Mouse (Mus musculus) kidney, postnatal 0 days (tissue): Measurements from ENCODE around the gene Col26a1. TPM values are rescaled to one million over a fixed set of nuclear protein-coding genes. Genes with fewer than 3 reads are reported as not detected.

ENCODE experiments used
- ATAC-seq: fragments of 200-750 bp; cut with Nextera tagmentation; replicated peaks from 2 replicates; pipeline ENCODE4 v1.8.0; 2017; ENCODE audit warnings: low read depth, moderate number of reproducible peaks, moderate TSS enrichment, moderate library complexity; ENCODE audit not compliant: low FRiP score
- DNase-seq: peaks from one replicate; pipeline ENCODE4 v3.0.0-alpha.2; 2016; ENCODE audit warnings: low spot score
- H3K27ac ChIP-seq: fragments of 300-500 bp; sonication (generic); 2 replicates; pipeline ENCODE4 v1.5.1; 2014; ENCODE audit warnings: mild to moderate bottlenecking
- H3K27me3 ChIP-seq: fragments of 300-500 bp; sonication (generic); 2 replicates; pipeline ENCODE4 v1.6.1; 2014; ENCODE audit warnings: low read length, mixed read lengths; ENCODE audit not compliant: insufficient read depth
- H3K36me3 ChIP-seq: fragments of 300-500 bp; sonication (generic); 2 replicates; pipeline ENCODE4 v1.6.1; 2014; ENCODE audit warnings: low read length, mixed read lengths; ENCODE audit not compliant: insufficient read depth
- H3K4me1 ChIP-seq: fragments of 300-500 bp; sonication (generic); replicated peaks from 2 replicates; pipeline ENCODE4 v1.6.1; 2014; ENCODE audit warnings: antibody characterized with exemption, low read length, mixed read lengths; ENCODE audit not compliant: insufficient read depth
- H3K4me2 ChIP-seq: fragments of 300-500 bp; sonication (generic); 2 replicates; pipeline ENCODE4 v1.6.1; 2014; ENCODE audit warnings: mild to moderate bottlenecking, low read length, moderate library complexity, mixed read lengths
- H3K4me3 ChIP-seq: fragments of 300-500 bp; sonication (generic); replicated peaks from 2 replicates; pipeline ENCODE4 v1.5.1; 2014; ENCODE audit warnings: low read depth, low read length
- H3K9ac ChIP-seq: fragments of 300-500 bp; sonication (generic); 2 replicates; pipeline ENCODE4 v1.6.1; 2014; ENCODE audit warnings: low read depth, low read length
- H3K9me3 ChIP-seq: fragments of 300-500 bp; sonication (generic); replicated peaks from 2 replicates; pipeline ENCODE4 v1.6.1; 2016; ENCODE audit warnings: low read length, inconsistent platforms, mixed read lengths
- CTCF ChIP-seq: IDR thresholded peaks from 2 replicates; pipeline ENCODE4 v1.5.1; 2016; ENCODE audit warnings: antibody characterized with exemption, low read depth, mild to moderate bottlenecking, moderate library complexity
- WGBS: fragments of 180-500 bp; shearing (Covaris S2); extraction: QIAGEN DNeasy Blood & Tissue Kit; methylation state at CpG from one replicate; pipeline ENCODE4 v1.1.7; 2014; 5-methylcytosine and 5-hydroxymethylcytosine counted together
- polyA plus RNA-seq: library from polyadenylated mRNA; unstranded; fragments of >200 nt; fragmentation: Nextera tagmentation; extraction: Ambion mirVana; gene quantifications from 2 replicates; pipeline ENCODE4 v1.2.1, GENCODE M21; 2015

Col26a1 gene
- polyA plus RNA-seq, 1 experiment from 2014 or later = 47.1 TPM

GRCm38 (mm10) chr5:136716696-136717572 is 166.1 kb downstream of the Col26a1 start:
- ATAC-seq = peak; percentile 67
- peak; percentile 90 for DNase-seq
- Histone ChIP-seq H3K4me3 (no peak overlapping the region), H3K27me3 (no peaks in the 10 kb centered on the region), H3K4me2 (no peak overlapping the region), H3K36me3 (no peaks in the 10 kb centered on the region), H3K4me1 (0 out of 2 replicates have a peak, but pooled peaks cover 8% of the 10 kb centered on the region), H3K9ac (no peak overlapping the region), H3K9me3 (no peaks in the 10 kb centered on the region), H3K27ac (no peak overlapping the region)
- WGBS = 22% methylated on average over 10 of the region's 10 CpGs
- TF ChIP-seq CTCF = no peak

DNA sequence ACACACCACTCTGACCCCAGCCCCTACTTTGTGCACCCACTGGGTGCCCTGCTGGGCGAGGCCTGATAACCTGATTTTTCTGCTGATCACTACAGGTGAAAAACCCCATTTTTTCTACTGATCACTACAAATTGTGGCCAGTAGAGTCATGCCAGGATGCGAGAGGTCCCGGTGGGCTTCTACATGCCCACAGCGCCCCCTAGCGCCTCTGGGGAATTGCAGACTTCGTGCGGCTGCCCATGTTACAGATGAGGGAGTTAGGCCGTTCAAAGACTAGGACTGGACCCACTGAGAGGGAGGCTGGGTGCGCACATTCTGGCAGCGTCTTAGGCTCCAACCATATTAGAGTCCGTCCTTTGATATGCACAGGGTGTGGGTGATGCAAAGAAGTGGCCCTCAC is 168.1 kb downstream of the Col26a1 start:
- Histone ChIP-seq H3K27me3 (no peaks in the 10 kb centered on the region), H3K9me3 (no peaks in the 10 kb centered on the region), H3K27ac (no peak overlapping the region), H3K36me3 (no peaks in the 10 kb centered on the region), H3K4me2 (peak overlapping the region; percentile 35), H3K4me1 (0 out of 2 replicates have a peak, but pooled peaks cover 8% of the 10 kb centered on the region), H3K9ac (no peak overlapping the region), H3K4me3 (no peak overlapping the region)
- ATAC-seq (no peak), DNase-seq (peak; percentile 75)
- TF ChIP-seq CTCF = peak; percentile 68
- WGBS = 33% methylated on average over 11 of the region's 11 CpGs

- no peak overlapping the region for H3K4me3 ChIP-seq
- H3K9ac ChIP-seq = no peak overlapping the region
- 30% methylated on average over 31 of the region's 32 CpGs for WGBS
These were observed 168.7 kb downstream of the Col26a1 start for GRCm38 (mm10) chr5:136714232-136714875.

DNA sequence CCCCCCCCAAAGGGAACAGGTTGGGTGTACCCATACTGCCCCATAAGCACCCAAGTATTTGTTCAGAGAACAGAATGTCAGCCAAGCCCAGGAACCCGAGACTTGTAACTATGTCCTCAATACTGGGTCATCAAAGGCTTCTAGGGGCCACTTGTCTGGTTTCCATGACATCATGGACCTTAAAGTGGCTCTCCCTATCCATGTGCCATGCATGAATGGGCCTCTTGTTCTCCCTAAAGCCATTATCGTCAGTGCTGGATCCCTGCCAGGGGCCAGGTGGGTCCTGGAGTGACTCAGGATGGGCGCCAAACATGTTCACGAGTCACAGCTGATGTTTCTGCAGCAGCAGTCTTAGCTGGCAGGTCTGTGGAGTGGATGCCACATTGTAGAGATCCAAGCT is 172.3 kb downstream of the Col26a1 start:
- Histone ChIP-seq H3K9me3 (no peaks in the 10 kb centered on the region), H3K4me2 (no peak overlapping the region), H3K4me3 (no peak overlapping the region), H3K4me1 (no peaks in the 10 kb centered on the region), H3K27me3 (no peaks in the 10 kb centered on the region), H3K27ac (no peak overlapping the region), H3K9ac (no peak overlapping the region), H3K36me3 (no peaks in the 10 kb centered on the region)
- no peak for DNase-seq
- no peak for TF ChIP-seq CTCF
- WGBS = 45% methylated on average over 4 of the region's 4 CpGs
- no peak for ATAC-seq

More at GRCm38 (mm10) chr5:136714232-136714875, 168.7 kb downstream of the Col26a1 start:
- no peaks in the 10 kb centered on the region for H3K27me3 ChIP-seq
- ATAC-seq (no peak; the same call in 1 of the 2 replicates), DNase-seq (no peak)
- H3K4me1 ChIP-seq = 0 out of 2 replicates have a peak, but pooled peaks cover 8% of the 10 kb centered on the region
- H3K36me3 ChIP-seq = no peaks in the 10 kb centered on the region
- H3K9me3 ChIP-seq = no peaks in the 10 kb centered on the region
- 0 out of 2 replicates have a peak, but pooled peaks have one; percentile 3 for TF ChIP-seq CTCF
- H3K4me2 ChIP-seq = peak overlapping the region; percentile 35
- no peak overlapping the region for H3K27ac ChIP-seq

DNA sequence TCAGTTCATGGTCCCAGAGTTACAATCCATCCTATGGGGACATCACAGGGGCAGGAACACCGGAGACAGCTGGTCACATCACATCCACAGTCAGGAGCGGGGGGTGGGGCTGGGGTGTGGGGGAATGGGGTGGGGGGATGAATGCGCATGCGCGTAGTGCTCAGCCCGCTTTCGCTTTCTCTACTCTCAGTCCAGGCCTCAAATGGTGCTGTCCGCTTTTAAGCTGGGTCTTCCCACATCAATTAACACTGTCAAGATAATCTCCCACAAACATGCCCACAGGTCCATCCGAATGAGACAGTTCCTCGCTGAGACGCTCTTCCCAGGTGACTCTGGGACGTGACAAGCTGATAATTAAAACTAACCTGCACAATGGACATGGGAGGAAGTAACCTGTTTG is 174.9 kb downstream of the Col26a1 start:
- Histone ChIP-seq H3K9me3 (no peaks in the 10 kb centered on the region), H3K4me1 (no peaks in the 10 kb centered on the region), H3K36me3 (no peaks in the 10 kb centered on the region), H3K27ac (no peak overlapping the region), H3K9ac (no peak overlapping the region), H3K4me3 (no peak overlapping the region), H3K27me3 (no peaks in the 10 kb centered on the region), H3K4me2 (no peak overlapping the region)
- WGBS = 78% methylated on average over 12 of the region's 12 CpGs
- TF ChIP-seq CTCF = no peak
- ATAC-seq = no peak
- DNase-seq = no peak

DNA sequence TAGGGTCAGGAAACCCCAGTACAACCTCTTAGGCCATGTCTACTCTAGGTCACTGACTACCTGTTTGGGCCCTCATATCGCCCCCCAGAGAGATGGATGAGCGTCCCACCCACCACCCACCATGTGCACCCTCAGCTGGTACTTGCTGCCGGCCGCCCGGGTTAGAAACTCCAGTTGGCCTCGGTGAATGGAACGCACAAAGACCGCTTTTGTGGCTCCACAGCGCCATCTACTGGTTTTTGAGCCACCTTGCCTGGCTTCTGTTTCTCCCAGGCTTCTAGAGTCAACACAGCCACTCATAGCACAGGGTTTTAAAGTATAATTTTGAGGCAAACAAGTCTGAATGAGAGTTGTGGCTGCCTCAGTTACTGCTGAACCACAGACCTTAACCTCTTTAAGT is 176.2 kb downstream of the Col26a1 start:
- WGBS = 0% methylated on average over 9 of the region's 9 CpGs
- Histone ChIP-seq H3K4me1 (no peaks in the 10 kb centered on the region), H3K27ac (no peak overlapping the region), H3K4me2 (no peak overlapping the region), H3K36me3 (no peaks in the 10 kb centered on the region), H3K4me3 (no peak overlapping the region), H3K9ac (no peak overlapping the region), H3K9me3 (no peaks in the 10 kb centered on the region), H3K27me3 (no peaks in the 10 kb centered on the region)
- DNase-seq (peak; percentile 87), ATAC-seq (0 out of 2 replicates have a peak, but pooled peaks have one; percentile 3)
- peak; percentile 87 for TF ChIP-seq CTCF
